Comparison of ENCODE assay signal across 15 mouse cellular contexts in the genomic region with DNA sequence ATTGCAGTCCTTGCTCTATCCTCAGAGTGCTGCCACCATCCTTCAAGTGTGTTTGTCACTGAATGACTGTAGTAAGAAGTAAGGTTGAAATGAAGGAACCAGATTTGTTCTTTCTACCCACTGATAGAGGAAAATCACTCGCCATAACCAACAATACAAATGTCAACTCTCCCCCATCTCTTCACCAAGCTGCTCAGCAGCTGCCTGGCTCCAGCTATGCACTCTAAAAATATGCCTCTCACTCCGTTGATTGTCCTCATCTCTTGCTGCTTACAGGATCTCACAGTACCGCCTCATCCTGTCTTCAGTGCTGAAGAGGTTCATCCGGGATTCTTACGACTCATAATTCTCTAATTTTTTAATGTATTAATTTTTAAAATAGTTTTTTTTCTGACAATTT.
"Had no signal": no experiment of that assay in that cellular context is flagged by ENCODE, and none has a peak within 500 bp of the region (broad histone marks: within the 10 kb centered on the region; RNA-seq: fewer than 3 reads in every experiment).

No protein-coding gene starts in this region.

- H3K36me3 ChIP-seq: limb, embryonic 15.5 days; liver, embryonic 12.5 days; midbrain, embryonic 15.5 days; neural tube, embryonic 13.5 days; stomach, embryonic 15.5 days had no signal

- ATAC-seq: liver, embryonic 12.5 days; midbrain, embryonic 15.5 days had no signal

- H3K9ac ChIP-seq: limb, embryonic 15.5 days; liver, embryonic 12.5 days; lung, embryonic 14.5 days; midbrain, embryonic 15.5 days; neural tube, embryonic 13.5 days; stomach, embryonic 15.5 days had no signal

- H3K4me3 ChIP-seq: layer of hippocampus, adult 2 months; limb, embryonic 15.5 days; liver, embryonic 12.5 days; megakaryocyte, embryonic 14.5 days; midbrain, embryonic 15.5 days; neural tube, embryonic 13.5 days; stomach, embryonic 15.5 days had no signal

- H3K9me3 ChIP-seq: limb, embryonic 15.5 days; liver, embryonic 12.5 days; megakaryocyte, embryonic 14.5 days; midbrain, embryonic 15.5 days; neural tube, embryonic 13.5 days; stomach, embryonic 15.5 days had no signal

- H3K4me1 ChIP-seq: limb, embryonic 15.5 days; liver, embryonic 12.5 days; midbrain, embryonic 15.5 days; neural tube, embryonic 13.5 days; stomach, embryonic 15.5 days had no signal

- DNase-seq: kidney, postnatal 4 days; lung, embryonic 14.5 days; lung, postnatal 10 days; lung, postnatal 4 days; right cerebral cortex, postnatal 14 days; thymus, postnatal 36 days had no signal

- H3K4me2 ChIP-seq: limb, embryonic 15.5 days; liver, embryonic 12.5 days; lung, embryonic 14.5 days; midbrain, embryonic 11.5 days; midbrain, embryonic 15.5 days; neural tube, embryonic 13.5 days; stomach, embryonic 15.5 days had no signal

- H3K27ac ChIP-seq: kidney, postnatal 0 days; layer of hippocampus, adult 2 months; limb, embryonic 15.5 days; liver, embryonic 12.5 days; midbrain, embryonic 15.5 days; neural tube, embryonic 13.5 days; stomach, embryonic 15.5 days had no signal

- H3K27me3 ChIP-seq: limb, embryonic 15.5 days; liver, embryonic 12.5 days; megakaryocyte, embryonic 14.5 days; midbrain, embryonic 15.5 days; neural tube, embryonic 13.5 days; stomach, embryonic 15.5 days had no signal
